Mouse (Mus musculus) kidney, embryonic 16.5 days (tissue): ENCODE measurements around the gene Llgl2. TPM values are rescaled to one million over a fixed set of nuclear protein-coding genes. Genes with fewer than 3 reads are reported as not detected.
"Not testable (repeated sequence)": the region's sequence is repeated elsewhere in the genome, so short reads cannot be mapped to it uniquely, and the experiment has no call there.

ENCODE experiments used
- ATAC-seq: fragments of 200-750 bp; cut with Nextera tagmentation; 2 replicates; pipeline ENCODE4 v1.8.0; 2017; ENCODE audit warnings: moderate TSS enrichment; ENCODE audit not compliant: low FRiP score, low TSS enrichment
- H3K27ac ChIP-seq: fragments of 300-500 bp; sonication (generic); 2 replicates; pipeline ENCODE4 v1.5.1; 2014; ENCODE audit warnings: low read length
- H3K27me3 ChIP-seq: fragments of 300-500 bp; sonication (generic); 2 replicates; pipeline ENCODE4 v1.6.1; 2014; ENCODE audit warnings: low read length, control low read depth, mixed read lengths; ENCODE audit not compliant: insufficient read depth
- H3K36me3 ChIP-seq: fragments of 300-500 bp; sonication (generic); 2 replicates; pipeline ENCODE4 v1.6.1; 2014; ENCODE audit warnings: low read length, control low read depth, mixed read lengths; ENCODE audit not compliant: insufficient read depth
- H3K4me1 ChIP-seq: fragments of 300-500 bp; sonication (generic); 2 replicates; pipeline ENCODE4 v1.6.1; 2014; ENCODE audit warnings: low read length, control low read depth, mixed read lengths; ENCODE audit not compliant: insufficient read depth
- H3K4me2 ChIP-seq: fragments of 300-500 bp; sonication (generic); replicated peaks from 2 replicates; pipeline ENCODE4 v1.6.1; 2014; ENCODE audit warnings: low read depth, low read length
- H3K4me3 ChIP-seq: fragments of 300-500 bp; sonication (generic); 2 replicates; pipeline ENCODE4 v1.5.1; 2014; ENCODE audit warnings: mild to moderate bottlenecking, low read length
- H3K9ac ChIP-seq: fragments of 300-500 bp; sonication (generic); replicated peaks from 2 replicates; pipeline ENCODE4 v1.6.1; 2014; ENCODE audit warnings: low read length
- H3K9me3 ChIP-seq: fragments of 300-500 bp; sonication (generic); 2 replicates; pipeline ENCODE4 v1.6.1; 2016; ENCODE audit warnings: low read length, control low read depth
- WGBS: fragments of 180-500 bp; shearing (Covaris S2); extraction: QIAGEN DNeasy Blood & Tissue Kit; methylation state at CpG from one replicate; pipeline ENCODE4 v1.1.7; 2014; 5-methylcytosine and 5-hydroxymethylcytosine counted together
- polyA plus RNA-seq: library from polyadenylated mRNA; unstranded; fragments of >200 nt; fragmentation: Nextera tagmentation; extraction: Ambion mirVana; gene quantifications from 2 replicates; pipeline ENCODE4 v1.2.1, GENCODE M21; 2015

Llgl2 gene
- polyA plus RNA-seq, 1 experiment from 2014 or later: 64.5 TPM

DNA sequence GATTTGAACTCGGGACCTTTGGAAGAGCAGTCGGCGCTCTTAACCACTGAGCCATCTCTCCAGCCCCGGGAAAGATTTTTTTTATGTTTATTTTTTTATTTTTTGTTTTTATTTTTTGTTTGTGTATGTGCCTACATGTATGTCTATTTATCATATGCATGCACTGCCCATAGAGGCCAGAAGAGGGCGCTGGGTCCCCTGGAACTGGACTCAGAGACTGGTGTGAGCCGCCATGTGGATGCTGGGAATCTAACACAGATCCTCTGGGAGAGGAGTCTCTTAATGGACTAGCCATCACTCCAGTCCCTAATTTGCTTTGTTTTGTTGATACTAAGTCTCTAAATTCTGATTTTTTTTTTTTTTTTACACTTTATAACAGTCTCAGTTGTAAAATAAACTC lies 17.2 kb downstream of the Llgl2 start:
- peaks cover 8% of the 10 kb centered on the region; the same call in 1 of the 2 replicates for H3K9me3 ChIP-seq
- peaks cover 69% of the 10 kb centered on the region for H3K4me1 ChIP-seq
- H3K27ac ChIP-seq: peak overlapping the region; percentile 86
- H3K4me3 ChIP-seq: no peak overlapping the region
- peaks cover 14% of the 10 kb centered on the region for H3K36me3 ChIP-seq
- WGBS: 85% methylated on average over 6 of the region's 6 CpGs
- H3K9ac ChIP-seq: no peak overlapping the region
- H3K4me2 ChIP-seq: no peak overlapping the region
- no peak for ATAC-seq
- no peaks in the 10 kb centered on the region for H3K27me3 ChIP-seq

DNA sequence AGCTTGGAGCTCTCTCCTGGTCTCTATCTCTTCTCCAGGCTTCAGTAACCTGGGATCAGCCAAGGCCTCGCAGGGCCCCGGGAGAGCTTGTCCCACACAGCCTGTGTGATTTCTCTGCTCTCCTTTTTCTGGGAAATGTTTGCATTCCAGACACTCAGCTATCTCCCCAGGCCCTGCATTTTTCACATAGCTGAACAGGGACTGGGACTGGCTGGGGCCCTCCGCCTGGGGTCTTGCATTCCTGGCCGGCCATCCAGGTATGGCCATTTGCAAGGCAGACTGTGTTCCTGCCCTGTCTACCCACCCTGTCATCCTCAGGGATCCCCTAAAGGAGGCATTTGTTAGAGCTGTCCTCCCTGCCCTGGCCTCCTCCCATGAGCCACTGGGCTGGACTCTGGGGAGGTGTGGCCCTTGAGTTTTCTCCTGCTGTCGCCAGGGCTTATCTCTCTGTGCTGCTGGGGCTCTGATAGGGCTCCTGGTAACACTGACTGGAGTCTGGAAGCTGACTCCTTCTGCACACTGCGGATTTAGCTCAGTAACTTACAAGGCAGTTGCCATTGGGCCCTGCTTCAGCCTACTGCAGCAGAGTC lies 18.2 kb downstream of the Llgl2 start:
- Histone ChIP-seq H3K4me1 (peaks cover 67% of the 10 kb centered on the region), H3K9ac (peak overlapping the region; percentile 41; the same call in 1 of the 2 replicates), H3K27ac (peak overlapping the region; percentile 86), H3K9me3 (peaks cover 8% of the 10 kb centered on the region; the same call in 1 of the 2 replicates), H3K27me3 (no peaks in the 10 kb centered on the region), H3K36me3 (peaks cover 22% of the 10 kb centered on the region), H3K4me2 (no peak overlapping the region), H3K4me3 (no peak overlapping the region)
- 18% methylated on average over 6 of the region's 6 CpGs for WGBS
- ATAC-seq: 0 out of 2 replicates have a peak, but pooled peaks have one; percentile 14

- H3K4me1 ChIP-seq: peaks cover 59% of the 10 kb centered on the region
- H3K27ac ChIP-seq: peak overlapping the region; percentile 86
- H3K36me3 ChIP-seq: peaks cover 33% of the 10 kb centered on the region
- no peak overlapping the region for H3K9ac ChIP-seq
- no peak overlapping the region for H3K4me3 ChIP-seq
- peak overlapping the region; percentile 21; the same call in 1 of the 2 replicates for H3K4me2 ChIP-seq
- peaks cover 8% of the 10 kb centered on the region; the same call in 1 of the 2 replicates for H3K9me3 ChIP-seq
- H3K27me3 ChIP-seq: no peaks in the 10 kb centered on the region
- ATAC-seq: 0 out of 2 replicates have a peak, but pooled peaks have one; percentile 7
- WGBS: 80% methylated on average over 11 of the region's 14 CpGs
Observed at GRCm38 (mm10) chr11:115843141-115843890, 19.5 kb downstream of the Llgl2 start.

DNA sequence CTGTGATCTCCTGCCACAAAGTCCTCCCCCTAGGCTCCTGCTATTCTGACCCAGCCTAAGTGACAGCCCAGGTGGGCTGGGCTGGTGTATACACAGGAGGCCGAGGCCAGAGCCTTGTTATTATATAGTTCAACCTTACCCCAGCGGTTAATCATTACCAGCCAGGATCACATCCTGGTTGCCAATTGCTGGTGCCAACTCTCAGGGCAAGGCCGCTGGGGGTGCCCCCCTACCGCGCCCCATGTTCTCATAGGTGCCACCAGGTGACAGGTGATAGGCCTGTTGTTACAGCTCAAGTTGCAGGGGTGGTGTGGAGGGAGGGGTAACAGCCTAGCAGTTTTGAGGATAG lies 20.0 kb downstream of the Llgl2 start:
- H3K9ac ChIP-seq: no peak overlapping the region
- H3K4me3 ChIP-seq: no peak overlapping the region
- H3K27me3 ChIP-seq: no peaks in the 10 kb centered on the region
- 77% methylated on average over 5 of the region's 5 CpGs for WGBS
- peak overlapping the region; percentile 86 for H3K27ac ChIP-seq
- ATAC-seq: peak; percentile 88
- H3K4me1 ChIP-seq: peaks cover 54% of the 10 kb centered on the region
- peaks cover 34% of the 10 kb centered on the region for H3K36me3 ChIP-seq
- H3K9me3 ChIP-seq: peaks cover 8% of the 10 kb centered on the region; the same call in 1 of the 2 replicates
- peak overlapping the region; percentile 21 for H3K4me2 ChIP-seq

GRCm38 (mm10) chr11:115844240-115844639 lies 20.4 kb downstream of the Llgl2 start:
- Histone ChIP-seq H3K4me2 (peak overlapping the region; percentile 21), H3K36me3 (peaks cover 34% of the 10 kb centered on the region), H3K27ac (peak overlapping the region; percentile 86), H3K27me3 (no peaks in the 10 kb centered on the region), H3K9me3 (peaks cover 8% of the 10 kb centered on the region; the same call in 1 of the 2 replicates), H3K9ac (peak overlapping the region; percentile 45; the same call in 1 of the 2 replicates), H3K4me1 (peaks cover 50% of the 10 kb centered on the region), H3K4me3 (no peak overlapping the region)
- peak; percentile 73 for ATAC-seq
- 40% methylated on average over 8 of the region's 8 CpGs for WGBS

- H3K4me2 ChIP-seq: no peak overlapping the region
- peaks cover 42% of the 10 kb centered on the region for H3K4me1 ChIP-seq
- 98% methylated on average over 2 of the region's 2 CpGs for WGBS
- H3K4me3 ChIP-seq: no peak overlapping the region
- peaks cover 49% of the 10 kb centered on the region for H3K36me3 ChIP-seq
- no peak overlapping the region for H3K27ac ChIP-seq
- no peak for ATAC-seq
- H3K9ac ChIP-seq: no peak overlapping the region
- no peaks in the 10 kb centered on the region for H3K27me3 ChIP-seq
- H3K9me3 ChIP-seq: peaks cover 8% of the 10 kb centered on the region; the same call in 1 of the 2 replicates
Observed at GRCm38 (mm10) chr11:115845819-115846218, 22.0 kb downstream of the Llgl2 start.

- Histone ChIP-seq H3K4me1 (peaks cover 10% of the 10 kb centered on the region), H3K9ac (no peak overlapping the region), H3K36me3 (peaks cover 33% of the 10 kb centered on the region), H3K27me3 (peaks cover 29% of the 10 kb centered on the region), H3K4me3 (no peak overlapping the region), H3K27ac (no peak overlapping the region), H3K9me3 (no peaks in the 10 kb centered on the region), H3K4me2 (no peak overlapping the region)
- WGBS: 86% methylated on average over 6 of the region's 6 CpGs
- ATAC-seq: no peak
Observed at GRCm38 (mm10) chr11:115854674-115855073, 30.8 kb downstream of the Llgl2 start.

DNA sequence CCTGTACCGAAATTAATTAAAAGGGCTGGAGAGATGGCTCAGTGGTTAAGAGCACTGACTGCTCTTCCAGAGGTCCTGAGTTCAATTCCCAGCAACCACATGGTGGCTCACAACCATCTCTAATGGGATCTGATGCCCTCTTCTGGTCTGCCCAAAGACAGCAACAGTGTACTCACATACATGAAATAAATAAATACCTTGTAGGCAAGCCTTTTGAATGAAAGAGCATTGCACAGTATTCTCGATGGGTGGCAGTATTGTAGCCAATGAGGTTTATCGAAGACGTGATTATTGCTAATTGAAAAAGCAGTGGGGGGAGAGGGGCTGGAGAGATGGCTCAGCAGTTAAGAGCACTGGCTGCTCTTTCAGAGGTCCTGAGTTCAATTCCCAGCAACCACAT lies 33.3 kb downstream of the Llgl2 start:
- H3K27ac ChIP-seq, H3K9me3 ChIP-seq, H3K9ac ChIP-seq, H3K4me2 ChIP-seq, ATAC-seq, H3K4me3 ChIP-seq: not testable (repeated sequence)
- peaks cover 10% of the 10 kb centered on the region for H3K4me1 ChIP-seq
- H3K27me3 ChIP-seq: peaks cover 41% of the 10 kb centered on the region
- 94% methylated on average over 4 of the region's 4 CpGs for WGBS
- H3K36me3 ChIP-seq: peaks cover 16% of the 10 kb centered on the region

DNA sequence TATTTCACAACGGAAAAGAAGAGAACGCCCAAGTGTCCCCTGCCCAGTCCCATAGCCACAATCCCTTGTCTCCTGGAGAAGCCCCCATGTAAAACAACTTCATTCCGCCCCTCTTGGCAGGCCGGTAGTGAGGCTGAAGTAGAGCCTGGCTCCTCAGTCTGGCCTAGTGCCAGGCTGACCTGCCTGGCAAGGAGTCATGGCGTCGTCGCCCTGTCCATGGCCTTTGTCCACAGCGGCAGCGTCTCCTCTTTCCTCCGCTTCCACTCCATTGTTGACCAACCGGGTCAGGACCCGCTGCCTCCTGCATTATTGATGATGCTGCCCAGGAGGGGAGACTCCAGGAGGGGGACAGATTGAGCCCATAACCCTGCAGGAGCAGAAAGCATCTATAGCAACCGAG lies 34.1 kb downstream of the Llgl2 start:
- Histone ChIP-seq H3K4me2 (no peak overlapping the region), H3K9me3 (no peaks in the 10 kb centered on the region), H3K27ac (no peak overlapping the region), H3K4me3 (no peak overlapping the region), H3K9ac (no peak overlapping the region), H3K27me3 (peaks cover 41% of the 10 kb centered on the region), H3K36me3 (peaks cover 15% of the 10 kb centered on the region), H3K4me1 (peaks cover 10% of the 10 kb centered on the region)
- no peak for ATAC-seq
- 45% methylated on average over 13 of the region's 13 CpGs for WGBS

DNA sequence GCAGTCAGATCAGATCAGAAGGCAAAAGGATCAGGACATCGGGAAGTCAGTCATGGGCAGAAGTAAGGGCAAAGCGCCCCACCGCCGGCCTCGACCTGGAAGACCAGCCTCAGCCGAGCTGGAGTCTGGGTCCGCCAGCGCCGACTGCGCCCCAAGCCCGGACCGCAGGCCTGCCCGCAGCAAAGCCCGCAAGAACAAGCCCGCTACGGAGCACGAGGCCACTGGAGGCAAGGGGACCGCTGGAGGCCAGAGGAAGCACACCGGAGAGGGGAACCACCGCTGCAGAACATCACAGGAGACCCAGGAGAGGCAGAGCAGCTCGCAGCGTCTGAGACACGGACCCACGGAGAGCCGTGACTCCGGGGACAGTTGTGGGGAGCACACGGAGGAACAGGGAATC lies 34.5 kb downstream of the Llgl2 start, which contains the start of gene Myo15b:
Gene Myo15b, plus strand, starts transcription at position 53 of the 400 bp plus-strand sequence.
- Histone ChIP-seq H3K36me3 (peaks cover 12% of the 10 kb centered on the region), H3K4me1 (peaks cover 10% of the 10 kb centered on the region), H3K9me3 (no peaks in the 10 kb centered on the region), H3K9ac (peak within 1 kb of the TSS; percentile 65), H3K4me2 (peak within 1 kb of the TSS; percentile 70), H3K4me3 (peak within 1 kb of the TSS; percentile 46), H3K27me3 (peaks cover 41% of the 10 kb centered on the region), H3K27ac (no peak within 1 kb of the TSS)
- 12% methylated on average over 27 of the region's 27 CpGs for WGBS
- no peak for ATAC-seq
